Mouse (Mus musculus) ES-Bruce4 (cell line): ENCODE measurements around the gene Nfatc4.

Experiments
- CTCF ChIP-seq: IDR thresholded peaks from one replicate; pipeline ENCODE4 v1.8.1; 2011; ENCODE audit warnings: low read depth, low read length
- EP300 ChIP-seq: IDR thresholded peaks from 2 replicates; pipeline ENCODE4 v1.6.1; 2011; ENCODE audit warnings: low read depth, low read length; ENCODE audit not compliant: insufficient read depth
- POLR2A ChIP-seq: IDR thresholded peaks from one replicate; pipeline ENCODE4 v1.8.1; 2011; ENCODE audit warnings: low read length; ENCODE audit not compliant: insufficient read depth

GRCm38 (mm10) chr14:55852646-55853551, 30.0 kb downstream of the Nfatc4 start:
- TF ChIP-seq CTCF (no peak), POLR2A (no peak), EP300 (peak; percentile 86; the same call in 1 of the 2 replicates)
